Mouse (Mus musculus): Measurements from ENCODE around the gene Sdcbp2.

- TF ChIP-seq CTCF (IDR thresholded peaks at IDR 0.05; ENCODE audit: extremely low read depth, insufficient read depth, insufficient read length, insufficient replicate concordance) (no peak), POLR2A (IDR thresholded peaks at IDR 0.05; ENCODE audit: low read depth, low read length) (no peak)
These were observed 29.7 kb downstream of the Sdcbp2 start for GRCm38 (mm10) chr2:151602106-151602505.

Data from spleen, adult 2 months (tissue).